Mouse (Mus musculus): ENCODE results near the gene Nrxn1.

GRCm38 (mm10) chr17:90394606-90395005, 698.3 kb downstream of the Nrxn1 start:
- no peak for TF ChIP-seq CTCF (IDR thresholded peaks at IDR 0.05; ENCODE audit: low read depth, low read length)
- TF ChIP-seq GATA1 (IDR thresholded peaks at IDR 0.05; ENCODE audit: borderline replicate concordance, low read length): no peak
- no peak for TF ChIP-seq TAL1 (conservative IDR thresholded peaks at IDR 0.05; ENCODE audit: low read depth, low read length)

All from G1E (cell line).